Mouse (Mus musculus): Measurements from ENCODE around the gene Olfr1490. TPM values are rescaled to one million over a fixed set of nuclear protein-coding genes. Genes with fewer than 3 reads are reported as not detected.

Gene Olfr1490
- total RNA-seq (2023): not detected

DNA sequence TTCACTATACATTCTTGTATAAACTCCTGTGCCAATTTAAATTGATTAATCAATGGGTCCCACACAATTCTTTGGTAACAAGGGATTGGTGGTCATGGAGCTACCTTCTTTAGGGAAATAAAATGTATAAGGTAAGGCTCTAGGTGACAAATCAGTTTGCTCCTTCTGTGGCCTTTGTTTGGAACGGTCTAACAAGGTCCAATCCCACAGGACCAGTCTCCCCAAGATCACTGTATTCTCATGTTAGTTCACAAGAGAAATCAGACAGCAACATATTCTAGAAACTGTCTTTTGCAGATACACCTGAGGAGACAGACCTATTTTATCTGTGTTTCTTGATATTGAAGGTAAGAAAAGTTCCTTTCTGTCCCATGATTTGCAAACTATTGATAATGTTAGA lies at the start of gene Olfr1490:
TSS of gene Olfr1490 (plus strand) at position 301 of the 400 bp plus-strand sequence.

DNA sequence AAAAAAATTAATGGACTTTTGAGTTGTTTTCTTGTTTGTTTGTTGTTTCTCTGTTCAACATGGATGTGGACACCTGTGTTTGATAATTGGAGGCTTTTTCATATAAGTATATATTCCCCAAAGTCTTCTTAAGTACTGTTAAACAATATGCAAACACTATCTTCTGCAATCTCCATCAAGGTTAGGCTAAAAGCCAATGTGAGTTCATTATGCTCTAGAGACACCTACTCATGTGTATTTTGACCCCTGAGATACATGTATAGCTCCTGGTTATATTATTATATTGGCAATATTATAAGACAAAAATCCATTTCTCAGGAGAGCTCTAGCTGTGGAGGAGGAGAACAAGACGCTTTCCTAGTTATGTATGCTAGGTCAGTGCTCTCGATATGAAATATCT lies 33.8 kb upstream of the Olfr1490 start, which contains the start of gene Olfr1487:
TSS of gene Olfr1487 (plus strand) at position 301 of the 400 bp plus-strand sequence.

DNA sequence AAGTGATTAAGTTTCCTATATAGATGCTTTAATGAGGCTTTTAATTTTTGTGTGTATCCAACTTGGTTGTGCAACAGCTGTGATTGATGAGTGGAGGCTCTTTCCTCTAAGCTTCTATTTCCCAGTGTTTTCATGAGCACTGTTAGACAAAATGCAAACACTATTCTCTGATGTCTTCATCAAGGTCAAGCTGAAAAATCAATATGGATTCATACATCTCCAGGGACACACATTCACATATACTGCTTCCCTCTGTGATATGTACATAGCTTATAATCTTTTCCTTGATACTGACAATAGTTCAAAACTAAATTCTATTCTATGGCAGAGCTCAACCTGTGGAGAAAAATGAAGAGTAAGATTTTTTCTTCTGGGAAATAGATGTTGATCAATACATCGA lies 19.6 kb upstream of the Olfr1490 start, which contains the start of gene Olfr1489:
TSS of gene Olfr1489 (plus strand) at position 301 of the 400 bp plus-strand sequence.

DNA sequence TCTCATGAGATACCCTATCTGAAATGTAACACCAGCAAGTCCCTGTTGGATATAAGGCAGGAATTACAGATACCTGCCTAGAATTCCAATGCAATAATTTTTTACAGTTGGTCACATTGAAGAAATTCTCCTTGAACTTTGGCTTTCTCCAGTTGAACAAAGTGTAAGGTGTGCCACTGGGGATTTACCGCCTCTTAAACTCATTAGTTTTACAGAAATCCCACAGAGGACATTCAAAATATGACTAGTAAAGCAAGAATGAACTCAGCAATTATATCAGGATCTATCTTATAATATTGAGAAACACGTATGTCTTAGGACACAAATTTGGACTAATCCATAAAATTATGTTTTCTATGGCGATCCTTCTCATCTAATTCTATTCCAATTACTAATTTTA lies 46.1 kb downstream of the Olfr1490 start, which contains the start of gene Olfr1491:
TSS of gene Olfr1491 (plus strand) at position 301 of the 400 bp plus-strand sequence.

Other genes starting within 250 kb of the Olfr1490 start
- gene Olfr1469, start 243.2 kb upstream of the Olfr1490 start, total RNA-seq (2023): not detected
- not detected for gene Olfr1471, start 207.7 kb upstream of the Olfr1490 start, total RNA-seq (2023)
- gene Olfr1472, start 195.0 kb upstream of the Olfr1490 start, total RNA-seq (2023): not detected
- not detected for gene Olfr1474, start 181.5 kb upstream of the Olfr1490 start, total RNA-seq (2023)
- not detected for gene Olfr1475, start 170.9 kb upstream of the Olfr1490 start, total RNA-seq (2023)
- not detected for gene Olfr1477, start 150.5 kb upstream of the Olfr1490 start, total RNA-seq (2023)
- not detected for gene Olfr1480, start 123.2 kb upstream of the Olfr1490 start, total RNA-seq (2023)
- not detected for gene Olfr1484, start 67.6 kb upstream of the Olfr1490 start, total RNA-seq (2023)
- not detected for gene Olfr1487, start 33.7 kb upstream of the Olfr1490 start, total RNA-seq (2023)
- gene Olfr1489, start 19.5 kb upstream of the Olfr1490 start, total RNA-seq (2023): not detected
- gene Olfr1491, start 46.2 kb downstream of the Olfr1490 start, total RNA-seq (2023): not detected
- gene Olfr1493-ps1, start 72.2 kb downstream of the Olfr1490 start, total RNA-seq (2023): not detected
- gene Olfr1494, start 88.6 kb downstream of the Olfr1490 start, total RNA-seq (2023): not detected
- not detected for gene Olfr1495, start 113.5 kb downstream of the Olfr1490 start, total RNA-seq (2023)
- not detected for gene Olfr1496, start 126.8 kb downstream of the Olfr1490 start, total RNA-seq (2023)
- not detected for gene Olfr1497, start 147.1 kb downstream of the Olfr1490 start, total RNA-seq (2023)
- not detected for gene Olfr1499, start 168.4 kb downstream of the Olfr1490 start, total RNA-seq (2023)
- not detected for gene Olfr1500, start 179.4 kb downstream of the Olfr1490 start, total RNA-seq (2023)
- not detected for gene Olfr1501, start 199.6 kb downstream of the Olfr1490 start, total RNA-seq (2023)
- gene Olfr1502, start 210.7 kb downstream of the Olfr1490 start, total RNA-seq (2023): not detected
- gene Olfr1504, start 246.8 kb downstream of the Olfr1490 start, total RNA-seq (2023): not detected